Mouse (Mus musculus): ENCODE results near the gene Fam83e. TPM values are rescaled to one million over a fixed set of nuclear protein-coding genes. Genes with fewer than 3 reads are reported as not detected.
A peak's percentile ranks its signal among the peaks of the same experiment; 100 is the strongest.

The Fam83e gene
- total and polyA plus RNA-seq, 3 experiments, result 0.13 to 1.3 (median 0.74) TPM

- TF ChIP-seq RAD21 (IDR thresholded peaks at IDR 0.05; ENCODE audit: low read depth, low read length) (no peak), POLR2AphosphoS2 (IDR thresholded peaks at IDR 0.05; ENCODE audit: low read depth, low read length) (peak; percentile 80)
- Histone ChIP-seq H3K79me2 (replicated peaks; ENCODE audit: control insufficient read depth, extremely low read depth, insufficient read depth, poor library complexity, severe bottlenecking) (peaks cover 31% of the 10 kb centered on the region), H3K4me2 (ENCODE audit: insufficient read depth, low read depth, poor library complexity, severe bottlenecking) (no peak overlapping the region), H3K27me3 (replicated peaks) (no peaks in the 10 kb centered on the region), H3K9ac (ENCODE audit: insufficient read depth, low read depth) (no peak overlapping the region), H3K4me3 (replicated peaks in 1 of 3; ENCODE audit: low read depth in 2 of 3, low read length in 2 of 3, poor library complexity in 1 of 3) (no peak overlapping the region), H3K36me3 (replicated peaks in 1 of 2; ENCODE audit: control insufficient read depth in 1 of 2, insufficient read depth in 1 of 2, low read length in 1 of 2) (peaks cover 70 to 79% of the 10 kb centered on the region in 2 experiments), H3K4me1 (ENCODE audit: control insufficient read depth in 1 of 2, insufficient read depth in 2 of 2) (peaks cover 7 to 26% of the 10 kb centered on the region in 2 experiments; a peak in 3 of 4 replicates), H3K27ac (ENCODE audit: insufficient read depth, low read depth) (no peak overlapping the region), H3K9me3 (replicated peaks; ENCODE audit: low read length) (no peaks in the 10 kb centered on the region)
- dilution Hi-C loops (cut with MboI; ENCODE audit: extremely low pct_ligation_motif_present, extremely low pct_unique_long_range_greater_than_20kb, low sequenced_read_pairs) (no loop called here), in situ Hi-C loops (cut with MboI; ENCODE audit: low pct_ligation_motif_present, low pct_unique_long_range_greater_than_20kb, low sequenced_read_pairs) (no loop called here)
- no peak for DNase-seq (ENCODE audit: extremely low read depth)
Observed at GRCm38 (mm10) chr7:45721234-45721571, 191 bp downstream of the Fam83e start.

- dilution Hi-C loops (cut with MboI; ENCODE audit: extremely low pct_ligation_motif_present, extremely low pct_unique_long_range_greater_than_20kb, low sequenced_read_pairs) (no loop called here), in situ Hi-C loops (cut with MboI; ENCODE audit: low pct_ligation_motif_present, low pct_unique_long_range_greater_than_20kb, low sequenced_read_pairs) (no loop called here)
- no peak overlapping the region for H3K9ac ChIP-seq (ENCODE audit: insufficient read depth, low read depth)
- TF ChIP-seq NELFE (IDR thresholded peaks at IDR 0.05; ENCODE audit: low read depth, low read length) (no peak), POLR2AphosphoS2 (IDR thresholded peaks at IDR 0.05; ENCODE audit: low read depth, low read length) (peak; percentile 74; the same call in 1 of the 2 replicates), CHD2 (IDR thresholded peaks at IDR 0.05; ENCODE audit: low read length) (peak; percentile 11; the same call in 1 of the 2 replicates)
- peaks cover 76 to 82% of the 10 kb centered on the region in 2 experiments for H3K36me3 ChIP-seq (replicated peaks in 1 of 2; ENCODE audit: control insufficient read depth in 1 of 2, insufficient read depth in 1 of 2, low read length in 1 of 2)
- peaks cover 25% of the 10 kb centered on the region for H3K79me2 ChIP-seq (replicated peaks; ENCODE audit: control insufficient read depth, extremely low read depth, insufficient read depth, poor library complexity, severe bottlenecking)
- no peak overlapping the region for H3K4me3 ChIP-seq (replicated peaks in 1 of 3; ENCODE audit: low read depth in 2 of 3, low read length in 2 of 3, poor library complexity in 1 of 3)
- no peak for DNase-seq (ENCODE audit: extremely low read depth)
- H3K4me1 ChIP-seq (ENCODE audit: control insufficient read depth in 1 of 2, insufficient read depth in 2 of 2), result peaks cover 7 to 23% of the 10 kb centered on the region in 2 experiments; a peak in 3 of 4 replicates
- no peaks in the 10 kb centered on the region for H3K27me3 ChIP-seq (replicated peaks)
- H3K27ac ChIP-seq (ENCODE audit: insufficient read depth, low read depth), result no peak overlapping the region
- H3K4me2 ChIP-seq (ENCODE audit: insufficient read depth, low read depth, poor library complexity, severe bottlenecking), result no peak overlapping the region
- H3K9me3 ChIP-seq (replicated peaks; ENCODE audit: low read length), result no peaks in the 10 kb centered on the region
Observed at GRCm38 (mm10) chr7:45721642-45722347, 783 bp downstream of the Fam83e start.

GRCm38 (mm10) chr7:45722348-45722713 is 1.3 kb downstream of the Fam83e start:
- peaks cover 81 to 87% of the 10 kb centered on the region in 2 experiments for H3K36me3 ChIP-seq (replicated peaks in 1 of 2; ENCODE audit: control insufficient read depth in 1 of 2, insufficient read depth in 1 of 2, low read length in 1 of 2)
- H3K4me1 ChIP-seq (ENCODE audit: control insufficient read depth in 1 of 2, insufficient read depth in 2 of 2), result peaks cover 7 to 26% of the 10 kb centered on the region in 2 experiments; a peak in 3 of 4 replicates
- H3K27me3 ChIP-seq (replicated peaks), result no peaks in the 10 kb centered on the region
- TF ChIP-seq MXI1 (IDR thresholded peaks at IDR 0.05; ENCODE audit: low read depth, low read length) (no peak), TBP (conservative IDR thresholded peaks at IDR 0.05; ENCODE audit: low read depth, low read length) (no peak), SMC3 (IDR thresholded peaks at IDR 0.05; ENCODE audit: low read depth, low read length) (no peak), CTCF (conservative IDR thresholded peaks at IDR 0.05 in 1 of 2, IDR thresholded peaks at IDR 0.05 in 1 of 2; ENCODE audit: low read depth in 2 of 2, low read length in 2 of 2) (no peak), HCFC1 (IDR thresholded peaks at IDR 0.05; ENCODE audit: low read depth, low read length) (no peak), CHD2 (IDR thresholded peaks at IDR 0.05; ENCODE audit: low read length) (no peak), ZMIZ1 (IDR thresholded peaks at IDR 0.05; ENCODE audit: low read depth, low read length) (no peak), ELF1 (IDR thresholded peaks at IDR 0.05; ENCODE audit: low read depth, low read length) (no peak), MYC (IDR thresholded peaks at IDR 0.05; ENCODE audit: low read depth, low read length) (no peak), MAZ (IDR thresholded peaks at IDR 0.05; ENCODE audit: low read depth, low read length) (no peak), ZC3H11A (IDR thresholded peaks at IDR 0.05; ENCODE audit: low read depth, low read length) (no peak), BHLHE40 (IDR thresholded peaks at IDR 0.05; ENCODE audit: low read depth, low read length) (no peak), RCOR1 (conservative IDR thresholded peaks at IDR 0.05; ENCODE audit: low read depth, low read length) (no peak), USF1 (IDR thresholded peaks at IDR 0.05; ENCODE audit: low read depth, low read length) (no peak), POLR2AphosphoS2 (IDR thresholded peaks at IDR 0.05; ENCODE audit: low read depth, low read length) (no peak), JUND (conservative IDR thresholded peaks at IDR 0.05; ENCODE audit: low read depth, low read length) (no peak), ZKSCAN1 (IDR thresholded peaks at IDR 0.05; ENCODE audit: borderline replicate concordance, low read depth, low read length) (no peak), USF2 (conservative IDR thresholded peaks at IDR 0.05; ENCODE audit: low read depth, low read length) (no peak)
- H3K4me2 ChIP-seq (ENCODE audit: insufficient read depth, low read depth, poor library complexity, severe bottlenecking), result no peak overlapping the region
- H3K27ac ChIP-seq (ENCODE audit: insufficient read depth, low read depth), result no peak overlapping the region
- dilution Hi-C loops (cut with MboI; ENCODE audit: extremely low pct_ligation_motif_present, extremely low pct_unique_long_range_greater_than_20kb, low sequenced_read_pairs), result no loop called here
- in situ Hi-C loops (cut with MboI; ENCODE audit: low pct_ligation_motif_present, low pct_unique_long_range_greater_than_20kb, low sequenced_read_pairs), result no loop called here
- H3K9me3 ChIP-seq (replicated peaks; ENCODE audit: low read length), result no peaks in the 10 kb centered on the region
- no peak for DNase-seq (ENCODE audit: extremely low read depth)
- H3K9ac ChIP-seq (ENCODE audit: insufficient read depth, low read depth), result no peak overlapping the region
- no peak overlapping the region for H3K4me3 ChIP-seq (replicated peaks in 1 of 3; ENCODE audit: low read depth in 2 of 3, low read length in 2 of 3, poor library complexity in 1 of 3)
- H3K79me2 ChIP-seq (replicated peaks; ENCODE audit: control insufficient read depth, extremely low read depth, insufficient read depth, poor library complexity, severe bottlenecking), result peaks cover 20% of the 10 kb centered on the region
